Mouse (Mus musculus): ENCODE results near the gene Gm21974. TPM values are rescaled to one million over a fixed set of nuclear protein-coding genes. Genes with fewer than 3 reads are reported as not detected.
"Not testable (repeated sequence)": the region's sequence is repeated elsewhere in the genome, so short reads cannot be mapped to it uniquely, and the experiment has no call there.

The Gm21974 gene
- not detected in 2 replicates for polyA plus RNA-seq (2016; fragmentation: Nextera tagmentation; extraction: Ambion mirVana)

DNA sequence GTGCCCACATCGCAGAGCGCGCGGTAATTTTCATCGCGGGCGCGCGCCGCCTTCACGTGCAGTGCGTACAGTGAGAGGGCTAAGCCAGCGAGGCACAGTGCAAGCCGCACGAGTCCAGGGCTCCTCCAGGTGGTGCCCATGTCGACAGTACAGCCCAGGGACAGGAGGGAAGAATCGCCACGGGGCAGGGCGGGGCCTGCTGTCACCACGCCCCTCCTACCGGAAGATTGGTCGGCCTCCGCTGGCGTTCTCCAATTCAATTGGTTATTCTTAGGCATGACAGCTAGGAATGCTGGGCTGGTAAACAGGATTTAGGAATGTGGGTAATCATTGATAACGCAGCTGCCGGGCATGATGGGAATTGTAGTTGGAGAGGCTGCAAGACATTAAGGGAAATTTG, at the start of gene Gm21974, which contains the start of gene Vkorc1:
Gene Gm21974, minus strand, starts transcription at position 13 of the 400 bp plus-strand sequence.
Gene Vkorc1, minus strand, starts transcription at position 176 of the 400 bp plus-strand sequence.
- Histone ChIP-seq H3K27me3 (no peaks in the 10 kb centered on the region), H3K4me1 (peaks cover 8% of the 10 kb centered on the region), H3K27ac (peak within 1 kb of the TSS; percentile 79), H3K9me3 (replicated peaks) (no peaks in the 10 kb centered on the region), H3K9ac (peak within 1 kb of the TSS; percentile 72), H3K4me2 (replicated peaks) (peak within 1 kb of the TSS; percentile 79), H3K36me3 (peaks cover 16% of the 10 kb centered on the region), H3K4me3 (peak within 1 kb of the TSS; percentile 58)
- peak; percentile 98 for ATAC-seq (ENCODE audit: low FRiP score)
- under 1% methylated on average over 26 of the region's 26 CpGs for WGBS

- WGBS = 11% methylated on average over 23 of the region's 23 CpGs
Observed at GRCm38 (mm10) chr7:127944614-127945013, 49.4 kb upstream of the Gm21974 start.

DNA sequence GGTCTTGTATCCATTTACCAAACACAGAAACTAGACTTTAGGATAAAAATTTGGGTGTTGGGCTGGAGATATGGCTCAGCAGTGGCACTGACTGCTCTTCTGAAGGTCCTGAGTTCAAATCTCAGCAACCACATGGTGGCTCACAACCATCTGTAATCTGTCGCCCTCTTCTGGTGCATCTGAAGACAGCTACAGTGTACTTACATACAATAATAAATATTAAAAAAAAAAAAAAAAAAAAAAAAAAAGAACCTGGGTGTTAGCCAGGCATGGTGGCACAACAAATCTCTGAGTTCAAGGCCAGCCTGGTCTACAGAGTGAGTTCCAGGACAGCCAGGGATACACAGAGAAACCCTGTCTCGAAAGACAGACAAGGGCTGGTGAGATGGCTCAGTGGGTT, 46.8 kb upstream of the Gm21974 start:
- 53% methylated on average over 2 of the region's 2 CpGs for WGBS
- not testable (repeated sequence) for H3K4me3 ChIP-seq; H3K36me3 ChIP-seq; ATAC-seq (ENCODE audit: low FRiP score); H3K4me1 ChIP-seq; H3K27ac ChIP-seq; H3K4me2 ChIP-seq (replicated peaks); H3K9me3 ChIP-seq (replicated peaks); H3K9ac ChIP-seq
- H3K27me3 ChIP-seq = peaks cover 36% of the 10 kb centered on the region

More at GRCm38 (mm10) chr7:127944614-127945013, 49.4 kb upstream of the Gm21974 start:
- H3K4me1 ChIP-seq = no peaks in the 10 kb centered on the region
- H3K4me2 ChIP-seq (replicated peaks) = peak overlapping the region; percentile 31
- no peak for ATAC-seq (ENCODE audit: low FRiP score)
- no peaks in the 10 kb centered on the region for H3K9me3 ChIP-seq (replicated peaks)
- H3K4me3 ChIP-seq = no peak overlapping the region
- H3K9ac ChIP-seq = no peak overlapping the region
- no peak overlapping the region; the same call in 1 of the 2 replicates for H3K27ac ChIP-seq
- no peaks in the 10 kb centered on the region for H3K36me3 ChIP-seq
- H3K27me3 ChIP-seq = peaks cover 36% of the 10 kb centered on the region

DNA sequence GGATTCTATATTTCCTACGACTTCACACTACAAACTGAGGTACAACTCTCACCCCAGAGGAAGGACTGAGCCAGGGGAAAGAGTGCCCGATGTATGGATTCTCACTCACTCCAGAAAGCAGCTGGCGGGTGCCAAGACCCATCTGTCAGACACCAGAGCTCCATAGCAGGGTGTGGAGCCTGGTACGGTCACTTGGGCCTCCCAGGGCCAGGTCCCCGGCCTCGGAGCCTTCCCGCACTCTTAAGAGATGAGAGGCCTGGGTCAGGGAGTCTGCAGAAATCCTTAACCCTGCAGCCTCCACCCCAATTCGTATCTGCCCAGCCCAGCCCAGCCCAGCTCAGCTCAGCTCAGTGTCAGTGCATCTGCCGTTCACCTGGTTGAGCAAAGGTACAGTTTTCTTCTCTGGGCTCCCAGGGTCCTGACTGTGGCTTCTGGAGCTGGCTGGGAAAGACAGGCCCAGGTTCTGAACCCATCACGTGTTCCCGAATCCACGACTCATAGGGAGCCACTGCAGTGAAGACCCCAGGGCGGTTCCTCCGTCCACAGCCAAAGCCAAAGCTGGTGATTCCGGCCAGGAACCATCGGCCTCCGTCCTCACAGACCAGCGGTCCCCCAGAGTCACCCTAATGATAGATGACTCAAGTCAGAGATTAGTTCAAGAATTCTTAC, 41.1 kb upstream of the Gm21974 start:
- peaks cover 27% of the 10 kb centered on the region for H3K4me1 ChIP-seq
- peak overlapping the region; percentile 87 for H3K4me2 ChIP-seq (replicated peaks)
- peak overlapping the region; percentile 72; the same call in 1 of the 2 replicates for H3K27ac ChIP-seq
- peak overlapping the region; percentile 81 for H3K9ac ChIP-seq
- H3K27me3 ChIP-seq = peaks cover 4% of the 10 kb centered on the region
- peak; percentile 7; the same call in 1 of the 2 replicates for ATAC-seq (ENCODE audit: low FRiP score)
- peak overlapping the region; percentile 73 for H3K4me3 ChIP-seq
- H3K9me3 ChIP-seq (replicated peaks) = no peaks in the 10 kb centered on the region
- 60% methylated on average over 18 of the region's 18 CpGs for WGBS
- no peaks in the 10 kb centered on the region for H3K36me3 ChIP-seq

DNA sequence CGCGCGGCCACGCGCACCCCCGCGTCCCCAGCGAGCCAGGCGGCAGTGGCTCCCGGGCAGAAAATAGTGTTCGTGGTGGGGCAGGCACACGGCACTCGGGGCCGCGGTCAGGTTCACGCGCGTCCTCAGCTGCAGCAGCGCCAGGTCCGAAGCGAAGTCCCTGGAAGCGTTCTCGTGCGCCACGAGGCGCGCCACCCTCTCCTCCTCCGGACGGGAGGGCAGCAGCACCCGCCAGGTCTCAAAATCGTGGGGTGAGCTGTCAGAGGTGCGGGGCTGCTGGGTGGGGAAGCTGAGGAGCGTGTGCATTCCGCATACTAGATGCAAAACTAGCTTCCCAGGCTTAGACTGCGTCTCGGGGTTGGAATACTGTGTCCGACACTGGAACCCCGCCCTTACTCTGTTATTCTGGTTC, 40.5 kb upstream of the Gm21974 start:
- Histone ChIP-seq H3K36me3 (no peaks in the 10 kb centered on the region), H3K4me3 (peak overlapping the region; percentile 73), H3K27ac (peak overlapping the region; percentile 72), H3K4me2 (replicated peaks) (peak overlapping the region; percentile 87), H3K4me1 (peaks cover 29% of the 10 kb centered on the region), H3K9me3 (replicated peaks) (no peaks in the 10 kb centered on the region), H3K27me3 (peaks cover 4% of the 10 kb centered on the region), H3K9ac (peak overlapping the region; percentile 81)
- peak; percentile 62; the same call in 1 of the 2 replicates for ATAC-seq (ENCODE audit: low FRiP score)
- under 1% methylated on average over 37 of the region's 38 CpGs for WGBS

DNA sequence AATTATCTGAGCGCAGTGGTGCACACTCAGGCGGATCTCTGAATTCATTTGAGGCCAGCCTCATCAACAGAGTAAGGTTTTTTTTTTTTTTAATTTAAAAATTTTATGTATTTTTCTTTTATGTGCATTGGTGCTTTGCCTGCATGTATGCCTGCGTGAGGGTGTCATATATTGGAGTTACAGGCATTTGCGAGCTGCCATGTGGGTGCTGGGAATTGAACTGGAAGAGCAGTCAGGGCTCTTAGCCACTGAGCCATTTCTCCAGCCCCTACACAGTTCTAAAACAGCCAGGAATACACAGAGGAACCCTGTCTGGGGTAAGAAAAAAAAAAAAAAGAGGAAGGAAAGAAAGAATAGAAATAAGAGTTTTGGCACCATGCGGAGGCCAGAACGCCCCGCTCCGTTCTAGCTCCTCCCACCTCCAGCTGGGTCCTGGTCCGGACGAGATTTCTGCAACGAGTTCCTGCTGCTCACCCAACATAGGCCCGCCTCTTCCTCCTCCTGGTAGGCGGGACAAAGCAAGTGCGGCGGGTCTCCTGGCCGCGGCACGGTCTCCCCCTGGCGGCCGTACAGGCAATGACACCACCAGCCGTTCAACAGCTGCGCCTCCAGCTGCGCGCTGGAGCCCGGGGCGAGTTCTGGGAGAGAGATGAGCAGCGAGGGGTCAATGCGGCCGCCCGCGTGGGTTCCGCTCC, 39.9 kb upstream of the Gm21974 start:
- Histone ChIP-seq H3K9me3 (replicated peaks) (no peaks in the 10 kb centered on the region), H3K4me2 (replicated peaks) (peak overlapping the region; percentile 87), H3K4me1 (peaks cover 29% of the 10 kb centered on the region), H3K4me3 (peak overlapping the region; percentile 73), H3K27me3 (peaks cover 10% of the 10 kb centered on the region), H3K27ac (peak overlapping the region; percentile 72), H3K9ac (peak overlapping the region; percentile 81), H3K36me3 (no peaks in the 10 kb centered on the region)
- 7% methylated on average over 28 of the region's 32 CpGs for WGBS
- ATAC-seq (ENCODE audit: low FRiP score) = peak; percentile 93

GRCm38 (mm10) chr7:127934075-127934474, 38.8 kb upstream of the Gm21974 start:
- WGBS = 89% methylated on average over 5 of the region's 5 CpGs
- ATAC-seq (ENCODE audit: low FRiP score) = no peak
- no peak overlapping the region for H3K27ac ChIP-seq
- H3K4me1 ChIP-seq = peaks cover 33% of the 10 kb centered on the region
- no peaks in the 10 kb centered on the region for H3K9me3 ChIP-seq (replicated peaks)
- H3K36me3 ChIP-seq = no peaks in the 10 kb centered on the region
- H3K27me3 ChIP-seq = peaks cover 21% of the 10 kb centered on the region
- H3K4me3 ChIP-seq = no peak overlapping the region
- peak overlapping the region; percentile 43; the same call in 1 of the 2 replicates for H3K9ac ChIP-seq
- H3K4me2 ChIP-seq (replicated peaks) = no peak overlapping the region

- 18% methylated on average over 13 of the region's 13 CpGs for WGBS
- no peak overlapping the region for H3K4me3 ChIP-seq
- H3K9me3 ChIP-seq (replicated peaks) = no peaks in the 10 kb centered on the region
- H3K4me2 ChIP-seq (replicated peaks) = no peak overlapping the region
- H3K4me1 ChIP-seq = peaks cover 33% of the 10 kb centered on the region
- H3K36me3 ChIP-seq = no peaks in the 10 kb centered on the region
- H3K27me3 ChIP-seq = peaks cover 37% of the 10 kb centered on the region
- no peak overlapping the region for H3K9ac ChIP-seq
- ATAC-seq (ENCODE audit: low FRiP score) = no peak
- no peak overlapping the region for H3K27ac ChIP-seq
Observed at GRCm38 (mm10) chr7:127932273-127933031, 37.2 kb upstream of the Gm21974 start.

DNA sequence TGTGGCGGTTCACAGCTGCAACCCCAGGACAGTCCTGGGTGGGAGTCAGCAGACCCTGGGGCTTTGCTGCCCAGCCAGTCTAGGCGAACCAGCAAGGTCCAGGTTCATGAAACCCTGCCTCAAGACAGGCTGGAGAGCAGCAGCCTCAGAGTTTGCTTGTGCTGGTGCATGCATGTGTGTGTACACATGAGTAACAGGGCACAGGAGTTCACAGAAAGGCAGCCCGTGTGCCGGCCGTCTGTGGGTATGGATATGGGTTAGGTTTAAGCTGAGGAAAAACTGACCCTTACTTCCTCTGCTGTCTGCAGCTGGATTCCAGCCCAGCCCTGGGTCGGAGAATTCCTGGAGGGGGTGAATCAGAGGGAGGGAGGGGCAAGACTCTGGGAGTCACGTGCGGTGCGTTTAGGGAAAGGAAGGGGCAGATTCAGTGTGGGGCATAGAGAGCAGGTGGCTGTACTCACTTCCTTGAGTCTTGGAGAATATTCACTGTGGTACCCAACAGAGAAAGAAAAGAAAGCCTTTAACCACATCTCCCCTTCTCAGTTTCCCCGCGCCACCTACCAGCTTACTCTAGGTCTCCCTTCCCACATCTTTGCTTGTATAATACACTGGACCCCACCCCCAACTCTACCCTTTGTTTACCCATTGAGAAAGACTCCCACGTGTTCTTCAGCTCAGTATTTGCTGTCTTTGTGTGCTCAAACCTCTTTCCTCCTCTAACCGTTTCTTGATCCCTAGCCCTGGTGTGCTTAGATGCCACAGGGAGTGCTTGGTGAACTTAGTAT, 36.3 kb upstream of the Gm21974 start:
- Histone ChIP-seq H3K27ac (no peak overlapping the region), H3K9ac (0 out of 2 replicates have a peak overlapping the region, but pooled peaks have one; percentile 18), H3K27me3 (peaks cover 38% of the 10 kb centered on the region), H3K9me3 (replicated peaks) (no peaks in the 10 kb centered on the region), H3K4me3 (no peak overlapping the region), H3K4me2 (replicated peaks) (no peak overlapping the region), H3K4me1 (peaks cover 32% of the 10 kb centered on the region), H3K36me3 (0 out of 2 replicates have a peak, but pooled peaks cover 1% of the 10 kb centered on the region)
- no peak for ATAC-seq (ENCODE audit: low FRiP score)
- 35% methylated on average over 13 of the region's 13 CpGs for WGBS

- ATAC-seq (ENCODE audit: low FRiP score) = no peak
- Histone ChIP-seq H3K9ac (no peak overlapping the region), H3K36me3 (peaks cover 10% of the 10 kb centered on the region), H3K4me2 (replicated peaks) (no peak overlapping the region), H3K27me3 (peaks cover 35% of the 10 kb centered on the region), H3K9me3 (replicated peaks) (no peaks in the 10 kb centered on the region), H3K27ac (no peak overlapping the region), H3K4me1 (peaks cover 24% of the 10 kb centered on the region), H3K4me3 (no peak overlapping the region)
- WGBS = 77% methylated on average over 5 of the region's 5 CpGs
Observed at GRCm38 (mm10) chr7:127930636-127931035, 35.4 kb upstream of the Gm21974 start.

GRCm38 (mm10) chr7:127929923-127930322, 34.7 kb upstream of the Gm21974 start, which contains the start of gene Prss8:
TSS of gene Prss8 (minus strand) at chr7:127930104.
- no peak for ATAC-seq (ENCODE audit: low FRiP score)
- Histone ChIP-seq H3K27me3 (peaks cover 35% of the 10 kb centered on the region), H3K4me2 (replicated peaks) (peak within 1 kb of the TSS; percentile 27), H3K9ac (0 out of 2 replicates have a peak within 1 kb of the TSS, but pooled peaks have one; percentile 8), H3K4me1 (peaks cover 23% of the 10 kb centered on the region), H3K9me3 (replicated peaks) (no peaks in the 10 kb centered on the region), H3K36me3 (peaks cover 17% of the 10 kb centered on the region), H3K4me3 (peak within 1 kb of the TSS; percentile 23), H3K27ac (no peak within 1 kb of the TSS)
- 19% methylated on average over 6 of the region's 6 CpGs for WGBS

Data from hindbrain, embryonic 12.5 days (tissue).